Mouse (Mus musculus) thymus, postnatal 4 days (tissue): ENCODE measurements around the gene Pdk2.
A peak's percentile ranks its signal among the peaks of the same experiment; 100 is the strongest.

Experiments used
- DNase-seq: peaks from one replicate; pipeline ENCODE4 v3.0.0; 2021

Gene Pdk2

GRCm38 (mm10) chr11:94986435-94986834, 54.7 kb downstream of the Pdk2 start:
- peak; percentile 57 for DNase-seq

- no peak for DNase-seq
Observed at GRCm38 (mm10) chr11:94985822-94986221, 55.3 kb downstream of the Pdk2 start.

- DNase-seq, result no peak
Observed at GRCm38 (mm10) chr11:94985140-94985539, 56.0 kb downstream of the Pdk2 start.

GRCm38 (mm10) chr11:94979462-94980179, 61.5 kb downstream of the Pdk2 start:
- DNase-seq, result no peak

GRCm38 (mm10) chr11:94978947-94979346, 62.2 kb downstream of the Pdk2 start:
- DNase-seq, result peak; percentile 97

GRCm38 (mm10) chr11:94978178-94978915, 62.8 kb downstream of the Pdk2 start:
- DNase-seq, result no peak
